Mouse (Mus musculus) R1 (cell line): ENCODE measurements at regions not wholly inside any gene's neighbourhood (a gene's known extent, or its start where the extent isn't known, plus 50 kb on each side); places are given as distances from the start of the nearest gene placed in this dataset.

ENCODE experiments used
- DNase-seq: peaks from one replicate; pipeline ENCODE4 v3.0.0-alpha.2; 2018; ENCODE audit warnings: low read depth, low spot score

DNA sequence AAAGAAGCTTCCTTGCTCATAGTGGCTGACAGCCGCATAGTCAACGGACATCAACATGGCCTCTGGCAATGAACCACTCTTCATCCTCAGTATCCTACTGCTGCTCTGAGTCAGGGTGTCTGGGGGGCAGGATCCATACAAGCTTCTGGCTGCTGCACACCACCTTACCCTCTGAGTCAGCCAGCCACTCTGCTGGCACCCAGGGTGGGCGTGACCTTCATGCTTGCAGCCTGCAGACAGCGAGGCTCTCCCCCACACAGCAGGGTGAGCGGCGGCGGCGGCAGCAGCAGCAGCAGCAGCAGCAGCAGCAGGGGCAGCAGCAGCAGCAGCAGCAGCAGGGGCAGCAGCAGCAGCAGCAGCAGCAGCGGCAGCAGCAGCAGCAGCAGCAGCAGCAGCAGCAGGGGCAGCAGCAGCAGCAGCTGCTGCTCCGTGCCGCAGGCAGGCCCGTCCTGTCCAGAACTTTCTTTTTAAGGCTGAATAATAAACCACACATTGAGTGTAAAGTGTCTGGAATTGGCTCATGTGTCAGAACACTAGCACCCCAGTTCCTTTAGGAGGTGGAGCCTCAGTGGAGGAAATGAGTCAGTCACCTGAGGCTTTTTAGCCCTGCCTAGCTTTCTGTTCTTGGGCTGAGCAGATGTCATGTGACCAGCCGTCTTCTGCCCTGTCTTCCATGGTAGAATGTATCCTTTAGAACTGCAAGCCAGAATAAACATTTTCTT is 186.3 kb downstream of the 1810013L24Rik start:
- DNase-seq, result peak; percentile 81

DNA sequence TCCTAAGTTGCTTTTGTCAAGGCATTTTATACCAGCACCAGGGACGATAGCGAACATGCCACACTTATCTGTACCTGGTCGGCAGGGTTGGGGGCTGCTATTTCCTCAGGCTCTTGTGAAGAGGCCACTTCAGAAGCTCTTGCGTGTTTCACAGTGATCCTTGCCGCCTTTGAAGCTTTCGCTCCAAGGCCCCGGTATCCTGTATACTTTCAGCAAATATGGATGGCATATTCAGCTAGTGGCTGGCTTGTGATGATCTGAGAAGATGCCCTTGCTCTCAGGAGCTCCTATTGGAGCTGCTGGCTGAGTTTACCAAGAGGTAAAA is 186.8 kb downstream of the 1810013L24Rik start:
- DNase-seq, result no peak

DNA sequence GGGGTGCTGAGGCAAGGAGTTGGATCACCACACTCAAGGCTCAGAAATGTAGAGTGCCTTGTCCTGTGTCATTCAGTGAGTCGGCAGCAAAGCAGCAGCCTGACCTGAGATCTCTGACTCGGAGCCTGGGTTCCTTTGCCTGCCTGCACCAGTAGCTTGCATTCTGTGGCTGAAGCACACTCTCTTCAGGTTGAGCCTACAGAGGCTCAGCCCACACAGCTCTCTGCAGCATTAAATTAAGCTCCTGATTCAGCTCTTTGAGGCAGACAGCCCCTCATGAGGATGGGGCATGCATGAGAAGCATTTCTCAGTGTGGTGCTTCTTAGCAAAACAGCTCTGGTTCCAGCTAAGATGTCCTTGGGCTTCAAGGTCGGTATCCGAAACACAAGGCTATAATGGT is 200.8 kb downstream of the 1810013L24Rik start:
- no peak for DNase-seq

DNA sequence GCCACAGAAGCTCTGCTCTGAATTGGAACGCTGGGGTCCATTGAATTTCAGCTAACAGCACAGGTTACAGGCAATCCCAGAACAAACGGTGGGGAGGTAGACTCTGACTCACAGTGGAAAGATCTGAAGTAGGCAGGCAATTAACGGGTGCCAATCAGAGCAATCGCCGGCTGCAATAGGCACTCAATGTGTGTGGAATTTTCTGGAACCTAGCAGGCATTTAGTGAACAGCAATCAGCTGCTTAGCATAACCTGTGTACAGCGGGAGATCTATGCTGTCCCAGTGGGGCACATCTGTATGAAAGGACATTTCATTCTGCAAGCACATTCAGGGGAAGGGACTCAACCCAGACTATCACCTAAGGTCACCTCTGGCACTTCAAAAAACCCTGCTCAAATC is 213.4 kb downstream of the 1810013L24Rik start:
- peak; percentile 73 for DNase-seq

DNA sequence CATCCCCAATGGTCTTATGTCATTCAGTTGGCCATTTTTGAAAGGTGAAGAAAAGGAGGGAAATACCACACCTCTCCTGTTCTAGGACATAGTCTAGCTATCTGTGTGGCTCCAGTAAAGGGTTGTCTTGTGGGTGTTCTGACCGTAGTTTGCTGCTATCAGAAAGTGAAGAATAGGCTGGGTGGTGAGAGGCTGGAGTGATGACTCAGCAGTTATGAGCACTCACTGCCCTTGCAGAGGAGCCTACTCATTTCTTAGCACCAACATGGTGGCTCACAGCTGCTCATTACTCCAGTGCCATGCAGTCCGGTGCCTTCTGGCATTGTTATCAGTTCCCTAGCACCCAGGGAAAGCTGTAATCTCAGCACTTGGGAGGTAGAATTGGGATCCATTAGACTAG is 217.0 kb downstream of the 1810013L24Rik start:
- no peak for DNase-seq

DNA sequence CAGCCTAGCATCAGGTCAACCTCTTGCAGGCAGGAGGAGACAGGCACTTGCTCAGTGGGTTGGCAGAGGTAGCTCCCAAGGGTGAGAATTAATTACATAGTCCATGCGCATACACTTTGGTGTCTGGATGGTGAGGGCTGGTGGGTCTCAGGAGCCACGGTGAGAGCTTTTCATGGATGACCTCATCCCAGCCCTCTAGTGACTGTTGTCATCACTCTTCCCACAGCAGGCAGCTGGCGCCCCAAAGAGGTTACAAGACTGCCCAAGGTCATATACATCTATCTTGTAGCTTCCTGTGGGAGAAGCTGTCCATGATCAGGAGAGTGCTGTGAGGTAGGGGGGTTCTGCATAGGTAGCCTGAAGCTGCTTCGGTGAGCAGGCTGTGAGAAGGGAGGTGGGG is 224.5 kb downstream of the 1810013L24Rik start:
- no peak for DNase-seq

DNA sequence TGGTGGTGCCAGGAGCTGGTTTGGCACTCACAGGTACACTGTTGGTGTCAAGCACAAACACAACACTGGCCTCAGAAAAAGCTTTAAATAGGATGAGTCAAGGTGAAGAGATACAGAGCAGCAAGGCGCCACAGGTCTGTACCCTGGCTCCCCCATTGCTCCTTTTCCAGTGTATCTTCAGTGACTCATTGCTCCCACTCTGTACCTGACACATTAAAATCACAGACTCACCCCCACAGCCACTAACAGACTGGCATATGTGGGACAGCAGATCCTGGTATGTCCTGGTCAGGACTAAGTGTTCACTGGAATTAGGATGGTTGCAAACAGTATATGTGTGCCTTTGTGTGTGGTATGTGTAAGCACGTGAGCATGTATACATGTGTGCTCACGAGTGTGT is 226.5 kb downstream of the 1810013L24Rik start:
- no peak for DNase-seq

DNA sequence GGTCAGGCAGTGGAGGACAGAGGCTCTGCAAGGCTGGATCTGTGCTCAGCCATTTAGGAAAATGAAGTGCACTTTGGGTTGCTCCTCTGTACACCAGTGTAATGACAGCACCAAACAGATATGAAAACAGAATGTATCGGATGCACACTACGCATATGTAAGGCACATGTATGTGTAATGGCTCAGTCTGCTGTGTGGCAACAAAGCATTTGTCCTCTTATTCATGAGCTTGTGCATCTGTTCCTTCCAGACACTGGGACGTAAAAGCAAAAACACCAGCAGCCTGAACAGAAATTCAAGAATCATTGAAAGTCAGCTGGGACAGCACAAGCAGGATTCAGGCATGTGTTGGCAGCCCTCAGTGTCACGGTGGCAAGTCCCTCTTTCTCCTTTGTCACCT is 241.6 kb downstream of the 1810013L24Rik start:
- DNase-seq, result no peak

DNA sequence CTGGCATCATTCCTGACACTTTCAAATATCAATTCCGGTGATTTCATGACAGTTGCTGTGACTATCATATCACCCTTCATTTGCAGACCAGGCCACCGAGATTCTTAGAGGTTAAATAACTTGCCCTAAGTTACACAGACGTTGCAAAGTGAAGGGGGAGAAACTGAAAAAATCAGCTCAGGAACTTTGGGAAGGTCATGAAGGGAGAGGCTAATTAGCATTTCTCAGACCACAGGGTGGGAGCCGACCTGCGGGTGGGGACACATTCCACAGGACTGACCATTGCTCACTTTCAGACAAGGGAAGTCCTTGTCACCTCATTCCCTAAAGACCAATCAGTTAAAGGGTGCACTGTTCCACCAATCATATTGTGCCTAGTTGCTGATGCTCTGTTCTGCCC is 242.1 kb downstream of the 1810013L24Rik start:
- DNase-seq, result peak; percentile 72

DNA sequence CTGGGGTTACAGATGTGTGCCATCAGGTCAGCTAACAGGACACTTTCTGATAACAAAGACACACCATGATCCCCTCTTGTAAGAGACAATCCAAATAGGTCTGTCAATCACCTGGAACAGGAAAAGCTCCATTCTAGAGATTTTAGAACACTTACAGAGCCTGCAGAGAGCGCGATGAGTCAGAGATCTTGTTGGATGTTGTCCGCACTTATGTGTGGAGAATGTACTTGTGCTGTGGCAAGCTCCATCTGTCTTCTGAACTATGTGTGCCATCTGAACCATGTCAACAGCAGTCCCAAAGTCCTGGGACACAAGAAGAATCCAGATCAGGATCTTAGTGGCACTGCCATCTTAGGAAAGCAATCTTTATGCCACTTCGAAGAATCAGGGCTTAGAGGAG is 244.4 kb downstream of the 1810013L24Rik start:
- DNase-seq, result no peak

DNA sequence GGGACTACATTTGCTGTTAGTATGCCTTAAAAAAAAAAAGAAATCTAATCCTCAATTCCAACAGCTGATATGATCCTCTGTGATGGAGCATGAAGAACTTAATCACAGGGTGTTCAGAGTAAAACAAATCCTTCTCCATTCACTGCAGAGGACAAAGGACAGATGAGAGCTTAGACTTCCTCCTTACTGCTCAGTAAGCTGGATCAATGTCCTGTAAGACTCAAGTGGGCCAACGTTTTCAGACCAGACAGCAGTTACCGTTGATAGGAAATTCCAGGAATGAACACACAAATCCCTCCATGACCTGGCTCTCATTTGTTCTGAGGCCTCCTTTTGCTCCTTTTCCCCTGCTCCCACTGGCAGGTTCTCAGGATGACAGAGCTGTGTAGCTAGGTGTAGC is 247.6 kb downstream of the 1810013L24Rik start:
- no peak for DNase-seq

DNA sequence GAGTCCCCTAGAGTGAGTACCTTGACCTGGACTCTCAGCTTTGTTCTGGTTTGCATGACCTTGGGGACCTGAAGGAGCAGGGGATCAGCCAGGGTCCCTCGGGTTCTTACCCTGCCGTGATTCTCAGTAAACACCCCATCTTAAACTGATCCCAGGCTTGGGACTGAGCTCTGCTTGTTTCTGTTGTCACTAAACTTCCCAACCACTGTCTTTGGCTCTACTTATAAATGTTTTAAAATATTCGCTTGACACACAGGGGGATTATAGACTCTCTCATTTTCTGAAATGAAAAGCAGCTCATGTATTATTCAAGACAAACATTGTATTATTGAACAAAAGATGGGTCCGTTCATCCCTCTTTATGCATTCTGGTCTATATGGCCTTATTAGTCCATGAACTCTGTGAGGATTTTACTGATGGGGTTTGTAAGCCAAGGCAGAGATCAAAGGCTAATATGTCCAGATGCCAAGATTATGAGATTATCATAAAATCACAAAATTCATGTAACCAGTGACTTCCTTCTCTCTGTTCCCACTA is 248.6 kb downstream of the 1810013L24Rik start:
- DNase-seq, result no peak

DNA sequence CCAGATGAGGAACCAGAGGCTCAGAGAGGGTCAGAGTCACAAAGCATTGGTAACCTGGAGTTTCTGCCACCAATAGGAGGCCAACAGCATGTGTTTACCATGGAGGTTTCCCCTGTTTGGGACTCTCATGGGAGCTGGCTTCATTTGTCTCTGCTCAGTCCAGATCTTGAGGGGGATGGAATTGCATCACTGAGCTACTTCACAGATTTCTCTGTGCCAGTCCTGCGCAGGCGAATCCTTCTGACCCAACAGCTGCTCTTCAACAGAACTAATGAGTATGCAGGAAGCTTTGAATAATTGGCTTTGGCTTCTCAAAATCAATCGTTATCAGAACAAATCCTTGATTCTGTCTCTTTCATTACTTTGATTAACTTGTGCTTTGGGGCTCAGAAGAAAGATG is 253.1 kb downstream of the 1810013L24Rik start:
- peak; percentile 56 for DNase-seq

DNA sequence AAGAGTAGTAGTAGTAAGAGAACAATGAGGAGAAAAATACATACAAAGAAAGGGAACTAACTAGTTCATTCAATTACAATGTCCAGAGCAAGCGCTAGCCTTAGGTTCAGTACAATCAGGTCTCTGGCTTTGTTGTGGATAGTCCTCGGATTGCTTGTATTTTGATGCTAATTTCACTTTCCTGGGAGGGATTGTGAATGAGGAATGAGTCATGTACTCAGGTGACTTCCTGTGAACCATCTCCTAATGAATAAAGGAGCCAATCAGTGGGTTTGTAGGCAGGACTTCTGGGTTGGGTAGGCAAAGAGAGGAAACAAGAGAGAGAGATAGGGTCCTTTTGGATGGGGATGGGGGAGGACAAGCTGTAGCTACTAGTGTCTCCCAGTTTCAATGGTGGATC is 253.8 kb downstream of the 1810013L24Rik start:
- peak; percentile 100 for DNase-seq

DNA sequence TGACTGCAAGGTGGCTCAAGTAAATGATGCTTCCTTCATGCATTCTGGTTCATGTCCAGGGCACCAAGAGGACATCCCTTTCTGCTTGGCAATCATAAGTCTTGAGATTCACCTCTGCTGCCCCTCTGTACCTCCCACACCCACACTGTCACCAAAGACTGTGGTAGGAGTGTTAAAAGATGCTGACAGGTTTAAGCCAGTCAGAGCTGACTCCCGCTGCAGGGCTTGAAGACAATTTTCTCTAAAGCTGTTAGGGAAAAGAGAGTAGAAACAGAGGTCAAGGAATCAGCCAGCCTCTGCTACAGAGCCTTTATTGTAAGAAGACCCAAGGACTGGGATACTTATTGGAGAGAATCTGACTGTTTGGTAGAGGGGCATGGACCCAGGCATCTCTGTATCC is 254.7 kb downstream of the 1810013L24Rik start:
- DNase-seq, result peak; percentile 47

DNA sequence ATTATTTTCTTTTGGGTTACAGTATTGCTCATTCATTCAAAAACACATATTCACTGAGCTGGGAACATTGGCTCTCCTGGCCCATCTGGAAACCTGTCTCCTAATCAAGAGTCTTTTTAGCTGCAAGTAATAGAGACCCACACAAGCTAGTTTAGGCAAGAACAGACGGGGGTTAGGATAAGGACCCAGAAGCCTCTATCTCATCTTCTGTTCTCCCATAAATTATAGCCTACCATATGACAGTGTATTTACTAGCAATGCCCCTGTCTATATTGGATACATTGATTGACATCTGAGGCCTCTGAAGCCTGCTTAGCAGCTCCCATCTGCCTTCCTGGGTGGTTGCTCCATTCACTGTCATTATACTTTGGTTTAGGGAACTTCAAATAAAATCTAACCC is 255.2 kb downstream of the 1810013L24Rik start:
- no peak for DNase-seq

DNA sequence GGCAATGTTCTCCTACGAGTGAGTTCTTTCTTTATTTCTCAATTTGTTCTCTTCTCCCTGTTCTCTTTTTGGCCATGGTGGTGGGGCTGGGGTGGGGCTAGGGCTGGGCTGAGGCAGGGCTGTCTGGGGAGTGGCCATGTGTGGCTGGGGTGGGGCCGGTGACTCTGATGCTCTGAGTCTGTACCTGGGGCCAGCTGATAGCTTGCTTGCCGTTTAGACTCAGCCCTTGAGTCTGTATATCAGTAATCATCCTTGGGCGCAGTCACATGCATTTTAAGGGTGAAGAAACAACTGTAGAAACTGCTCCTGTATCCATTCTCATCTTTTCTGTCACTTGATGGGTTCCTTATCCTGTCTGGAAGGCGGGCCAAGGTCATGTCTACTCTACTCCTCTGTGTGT is 256.1 kb downstream of the 1810013L24Rik start:
- no peak for DNase-seq

DNA sequence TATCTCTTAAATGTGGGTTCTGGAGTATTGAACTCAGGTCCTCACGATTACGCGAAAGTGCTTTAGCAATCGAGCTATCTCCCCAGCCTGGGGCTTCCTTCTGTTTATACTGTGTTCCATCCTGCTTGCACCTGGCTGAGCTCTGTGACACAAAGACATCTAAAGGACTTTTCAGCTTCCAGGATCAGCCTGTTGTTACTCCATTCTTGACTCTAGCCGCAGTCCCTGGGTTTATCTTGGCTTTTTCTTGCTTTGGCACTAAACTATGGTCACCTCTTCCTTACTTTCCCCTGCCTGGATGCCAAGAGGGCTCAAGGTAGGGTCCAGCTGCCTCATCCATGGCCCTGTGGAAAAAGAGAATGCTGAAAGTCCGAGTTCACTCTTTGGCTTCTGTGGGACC is 261.9 kb downstream of the 1810013L24Rik start:
- DNase-seq, result no peak

DNA sequence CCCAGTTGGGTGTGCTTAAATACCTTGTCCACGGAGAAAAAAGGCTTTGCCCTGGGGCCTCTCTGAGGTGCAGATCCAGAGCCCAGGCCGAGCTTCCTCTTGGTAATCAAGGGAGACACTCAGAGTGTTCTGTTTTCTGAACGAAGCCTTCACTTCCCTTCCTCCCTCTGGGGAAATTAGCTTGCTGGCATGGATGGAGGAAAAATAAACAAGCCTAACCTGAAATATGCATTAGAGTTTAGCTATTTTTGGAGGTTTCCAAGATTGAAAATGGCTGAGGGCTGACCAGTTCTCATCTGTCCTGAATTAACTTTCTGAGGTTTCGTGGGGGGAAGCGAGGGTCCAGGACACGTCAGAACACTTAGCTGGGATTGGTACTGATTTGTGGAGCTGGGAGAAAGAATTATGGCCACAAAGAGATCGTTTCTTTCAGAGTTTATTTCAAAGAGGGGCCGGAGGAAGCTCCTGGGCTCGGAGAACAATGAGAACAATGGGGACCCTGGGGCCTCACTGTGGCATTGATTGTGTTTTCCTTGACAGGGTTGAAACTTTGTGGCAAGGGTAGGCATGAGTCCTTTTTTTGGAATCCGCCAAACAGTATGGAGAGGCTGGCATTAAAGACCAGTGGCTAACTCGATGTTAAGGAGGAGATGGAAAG is 262.4 kb downstream of the 1810013L24Rik start:
- DNase-seq, result peak; percentile 81

DNA sequence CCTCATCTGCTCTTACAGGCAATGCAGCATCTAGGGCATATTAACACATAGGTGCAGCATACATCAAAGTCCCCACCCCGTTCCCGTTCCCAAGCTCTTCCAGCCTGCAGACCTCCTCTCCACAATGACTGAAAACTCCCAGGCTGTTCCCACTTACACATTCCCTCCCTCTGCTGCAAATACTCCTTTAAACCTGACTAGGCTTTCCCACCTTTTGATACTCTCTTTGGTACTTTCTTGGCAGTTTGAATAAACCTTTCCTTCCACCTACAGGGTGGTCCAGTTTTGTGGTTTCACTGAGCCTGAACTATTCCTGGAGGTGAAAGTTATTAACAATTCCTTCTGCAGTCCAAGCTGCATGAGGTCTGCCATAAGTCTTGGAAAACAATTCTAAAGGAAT is 263.7 kb downstream of the 1810013L24Rik start:
- DNase-seq, result peak; percentile 63

DNA sequence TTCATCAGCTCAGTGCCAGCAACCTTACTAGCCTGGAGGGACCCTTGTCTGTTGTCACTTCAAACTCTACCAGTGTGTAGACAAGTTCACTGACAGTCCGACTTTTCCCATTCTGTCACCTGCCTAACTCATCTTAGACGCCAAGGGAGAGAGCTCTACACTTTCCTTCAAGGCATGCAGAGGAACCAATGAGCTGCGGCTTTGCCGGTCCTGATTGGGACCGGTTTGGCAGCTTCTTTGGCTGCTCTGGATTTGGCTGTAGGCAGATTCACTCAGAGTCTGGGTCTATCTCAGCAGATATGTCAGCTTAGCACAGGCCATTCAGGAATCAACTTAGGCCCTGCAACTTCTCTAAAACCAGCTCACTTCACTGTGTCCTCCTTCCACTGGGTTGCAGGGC is 264.3 kb downstream of the 1810013L24Rik start:
- DNase-seq, result peak; percentile 66

DNA sequence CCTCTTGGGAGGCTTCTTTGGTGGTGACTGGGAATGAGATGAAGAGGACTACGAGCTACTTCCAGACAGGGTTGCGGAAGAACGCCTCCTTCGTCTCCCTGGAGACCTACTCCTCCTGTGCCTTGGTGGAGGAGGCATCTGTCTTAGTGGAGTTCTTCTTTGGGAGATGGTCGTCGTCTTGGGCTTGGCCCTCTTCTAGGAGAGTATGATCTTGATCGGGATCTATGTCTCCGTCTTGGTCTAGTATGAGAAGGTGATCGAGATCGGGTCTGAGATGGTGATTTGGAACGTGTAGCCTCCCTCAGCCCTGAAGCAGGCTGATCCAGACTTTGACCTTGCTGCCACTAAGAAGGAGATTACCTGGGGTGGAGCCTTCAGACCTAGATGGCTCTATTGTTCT is 276.3 kb downstream of the 1810013L24Rik start:
- DNase-seq, result peak; percentile 54

DNA sequence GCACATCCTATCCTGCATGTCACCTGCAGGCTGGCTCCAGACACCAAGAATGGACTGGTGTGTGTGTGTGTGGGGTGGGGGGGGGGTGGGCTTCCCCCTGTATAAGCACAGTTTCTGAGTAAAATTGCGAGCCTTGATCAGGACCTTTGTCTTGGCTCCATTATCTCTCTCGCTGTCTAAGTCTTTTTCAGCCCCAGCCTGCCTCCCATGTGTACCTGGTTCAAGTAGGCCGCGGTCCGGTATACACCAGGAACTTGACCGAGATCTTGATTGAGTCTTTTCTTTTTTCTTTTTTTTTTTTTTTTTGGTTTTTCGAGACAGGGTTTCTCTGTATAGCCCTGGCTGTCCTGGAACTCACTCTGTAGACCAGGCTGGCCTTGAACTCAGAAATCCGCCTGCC is 276.8 kb downstream of the 1810013L24Rik start:
- peak; percentile 71 for DNase-seq
